Mouse (Mus musculus) stomach, postnatal 0 days (tissue): ENCODE data around the gene Zbtb22. TPM values are rescaled to one million over a fixed set of nuclear protein-coding genes. Genes with fewer than 3 reads are reported as not detected.
A peak's percentile ranks its signal among the peaks of the same experiment; 100 is the strongest.

ENCODE experiments used
- ATAC-seq: fragments of 200-750 bp; cut with Nextera tagmentation; 2 replicates; pipeline ENCODE4 v1.8.0; 2017; ENCODE audit not compliant: low FRiP score, low TSS enrichment
- DNase-seq: peaks from one replicate; pipeline ENCODE4 v3.0.0-alpha.2; 2016; ENCODE audit warnings: low spot score
- H3K27ac ChIP-seq: fragments of 300-500 bp; sonication (generic); replicated peaks from 2 replicates; pipeline ENCODE4 v1.5.1; 2014; ENCODE audit warnings: mild to moderate bottlenecking, control low read depth
- H3K27me3 ChIP-seq: fragments of 300-500 bp; sonication (generic); 2 replicates; pipeline ENCODE4 v1.6.1; 2014; ENCODE audit warnings: low read length; ENCODE audit not compliant: control insufficient read depth, insufficient read depth
- H3K36me3 ChIP-seq: fragments of 300-500 bp; sonication (generic); 2 replicates; pipeline ENCODE4 v1.6.1; 2014; ENCODE audit warnings: low read length, mixed read lengths; ENCODE audit not compliant: control insufficient read depth, insufficient read depth
- H3K4me1 ChIP-seq: fragments of 300-500 bp; sonication (generic); replicated peaks from 2 replicates; pipeline ENCODE4 v1.6.1; 2014; ENCODE audit warnings: antibody characterized with exemption; ENCODE audit not compliant: control insufficient read depth, insufficient read depth
- H3K4me2 ChIP-seq: fragments of 300-500 bp; sonication (generic); replicated peaks from 2 replicates; pipeline ENCODE4 v1.6.1; 2014; ENCODE audit warnings: low read depth, mild to moderate bottlenecking, control low read depth, moderate library complexity
- H3K4me3 ChIP-seq: fragments of 300-500 bp; sonication (generic); 2 replicates; pipeline ENCODE4 v1.5.1; 2014; ENCODE audit warnings: low read depth, low read length, control low read depth
- H3K9ac ChIP-seq: fragments of 300-500 bp; sonication (generic); 2 replicates; pipeline ENCODE4 v1.6.1; 2014; ENCODE audit warnings: mild to moderate bottlenecking, low read length, control low read depth, mixed read lengths
- H3K9me3 ChIP-seq: fragments of 300-500 bp; sonication (generic); 2 replicates; pipeline ENCODE4 v1.6.1; 2016; ENCODE audit warnings: low read length; ENCODE audit not compliant: control insufficient read depth
- CTCF ChIP-seq: IDR thresholded peaks from 2 replicates; pipeline ENCODE4 v1.5.1; 2016; ENCODE audit warnings: antibody characterized with exemption, low read depth, mild to moderate bottlenecking, moderate library complexity
- EP300 ChIP-seq: optimal IDR thresholded peaks from 2 replicates; pipeline ENCODE3; 2016; ENCODE audit warnings: antibody characterized with exemption
- WGBS: fragments of 180-500 bp; shearing (Covaris S2); extraction: QIAGEN DNeasy Blood & Tissue Kit; methylation state at CpG from one replicate; pipeline ENCODE4 v1.1.7; 2014; 5-methylcytosine and 5-hydroxymethylcytosine counted together
- polyA plus RNA-seq: library from polyadenylated mRNA; unstranded; fragments of >200 nt; fragmentation: Nextera tagmentation; extraction: Ambion mirVana; gene quantifications from 2 replicates; pipeline ENCODE4 v1.2.1, GENCODE M21; 2015

The Zbtb22 gene
- polyA plus RNA-seq, 1 experiment from 2014 or later, result 10.7 TPM

GRCm38 (mm10) chr17:33917656-33918292, 2.1 kb downstream of the Zbtb22 start:
- H3K9me3 ChIP-seq, result no peaks in the 10 kb centered on the region
- no peak overlapping the region for H3K4me3 ChIP-seq
- TF ChIP-seq EP300, result no peak
- TF ChIP-seq CTCF, result no peak
- H3K9ac ChIP-seq, result no peak overlapping the region
- H3K27me3 ChIP-seq, result no peaks in the 10 kb centered on the region
- ATAC-seq (no peak), DNase-seq (no peak)
- WGBS, result 83% methylated on average over 18 of the region's 18 CpGs
- no peaks in the 10 kb centered on the region for H3K4me1 ChIP-seq
- no peak overlapping the region; the same call in 1 of the 2 replicates for H3K4me2 ChIP-seq
- peaks cover 11% of the 10 kb centered on the region for H3K36me3 ChIP-seq
- no peak overlapping the region for H3K27ac ChIP-seq

DNA sequence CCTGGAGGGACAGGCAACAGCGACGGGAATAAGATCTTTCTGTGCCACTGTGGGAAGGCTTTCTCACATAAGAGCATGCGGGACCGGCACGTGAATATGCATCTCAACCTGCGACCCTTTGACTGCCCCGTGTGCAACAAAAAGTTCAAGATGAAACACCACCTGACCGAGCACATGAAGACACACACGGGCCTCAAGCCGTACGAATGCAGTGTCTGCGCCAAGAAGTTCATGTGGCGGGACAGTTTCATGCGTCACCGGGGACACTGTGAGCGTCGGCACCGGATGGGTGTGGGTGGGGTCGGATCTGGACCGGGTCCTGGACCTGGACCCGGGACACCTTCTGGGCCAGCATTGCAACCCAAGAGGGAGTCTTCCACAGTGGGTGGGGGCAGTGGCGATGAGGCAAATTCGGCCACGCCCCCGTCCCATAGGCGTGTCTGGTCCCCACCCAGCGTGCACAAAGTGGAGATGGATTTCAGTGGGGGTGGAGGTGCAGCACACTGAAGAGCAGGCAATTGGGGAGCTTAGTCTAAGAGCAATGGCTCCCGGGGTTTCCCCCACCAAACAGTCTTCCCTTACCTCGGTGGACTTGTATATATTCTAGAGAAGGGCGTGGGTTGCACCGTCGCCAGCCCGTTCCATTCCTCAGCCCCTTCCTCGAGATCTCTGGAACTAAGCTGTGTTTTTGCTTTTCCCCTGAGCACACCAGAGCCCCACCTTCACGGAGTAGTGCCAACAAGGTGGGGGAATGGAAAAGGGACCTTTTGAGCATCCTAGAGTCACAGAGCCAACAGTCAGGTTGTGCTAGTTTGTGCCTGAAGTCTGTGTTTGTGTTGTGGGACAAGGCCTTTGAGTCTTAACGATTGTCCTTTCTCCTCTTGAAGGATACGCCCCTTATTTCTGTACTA, 2.8 kb downstream of the Zbtb22 start:
- H3K4me1 ChIP-seq, result no peaks in the 10 kb centered on the region
- ATAC-seq (no peak), DNase-seq (peak; percentile 52)
- peak overlapping the region; percentile 89 for H3K27ac ChIP-seq
- TF ChIP-seq EP300 (no peak), CTCF (no peak)
- H3K4me2 ChIP-seq, result peak overlapping the region; percentile 96
- 54% methylated on average over 37 of the region's 37 CpGs for WGBS
- peaks cover 10% of the 10 kb centered on the region for H3K36me3 ChIP-seq
- H3K4me3 ChIP-seq, result peak overlapping the region; percentile 77
- H3K9me3 ChIP-seq, result no peaks in the 10 kb centered on the region
- H3K9ac ChIP-seq, result no peak overlapping the region
- H3K27me3 ChIP-seq, result no peaks in the 10 kb centered on the region

DNA sequence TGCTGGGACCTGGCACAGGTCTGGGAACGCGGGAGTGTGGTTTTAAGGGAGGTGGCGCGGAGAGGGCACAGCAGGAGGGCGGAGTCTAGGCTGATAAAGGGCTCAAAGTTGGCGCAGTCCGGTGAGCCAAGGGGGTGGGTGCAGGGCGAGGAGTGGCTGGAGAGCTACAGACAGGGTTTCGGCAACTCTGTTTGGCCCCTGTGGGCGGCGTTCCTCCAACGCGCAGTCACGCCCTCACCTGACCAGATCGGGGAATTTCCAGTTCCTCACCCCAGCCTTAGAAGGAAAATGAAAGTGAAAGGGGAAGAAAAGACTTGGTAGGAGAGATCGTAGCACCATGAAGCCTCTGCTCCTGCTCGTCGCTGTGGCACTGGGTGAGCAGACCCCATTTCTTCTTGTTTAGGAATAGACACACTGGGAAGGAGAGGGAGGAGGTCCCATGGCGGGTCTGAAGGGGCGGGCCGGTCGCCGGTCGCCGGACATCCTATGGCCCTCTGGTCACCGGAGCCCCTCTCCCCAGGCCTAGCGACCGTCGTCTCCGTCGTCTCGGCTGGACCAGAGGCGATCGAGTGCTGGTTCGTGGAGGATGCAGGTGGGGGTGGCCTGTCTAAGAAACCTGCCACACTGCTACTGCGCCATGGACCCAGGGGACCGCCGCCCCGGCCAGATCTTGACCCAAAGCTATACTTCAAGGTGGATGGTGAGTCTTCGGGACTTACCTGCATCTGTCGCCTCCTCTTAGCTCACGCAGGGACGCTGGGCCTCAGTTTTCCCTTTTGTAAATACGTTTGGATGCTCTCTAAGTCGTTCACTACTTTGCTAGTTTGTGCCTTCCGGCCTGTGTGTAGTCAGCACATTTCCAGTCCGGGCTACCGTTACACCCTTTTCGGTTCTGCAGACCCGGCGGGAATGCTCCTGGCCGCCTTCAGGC, 3.9 kb downstream of the Zbtb22 start:
- no peaks in the 10 kb centered on the region for H3K4me1 ChIP-seq
- peaks cover 3% of the 10 kb centered on the region; the same call in 1 of the 2 replicates for H3K36me3 ChIP-seq
- H3K9ac ChIP-seq, result peak overlapping the region; percentile 82
- peak overlapping the region; percentile 96 for H3K4me2 ChIP-seq
- H3K9me3 ChIP-seq, result no peaks in the 10 kb centered on the region
- ATAC-seq (peak; percentile 75), DNase-seq (peak; percentile 95)
- H3K27ac ChIP-seq, result peak overlapping the region; percentile 89
- H3K27me3 ChIP-seq, result no peaks in the 10 kb centered on the region
- TF ChIP-seq EP300 (no peak), CTCF (peak; percentile 61)
- WGBS, result under 1% methylated on average over 51 of the region's 52 CpGs
- H3K4me3 ChIP-seq, result peak overlapping the region; percentile 77

GRCm38 (mm10) chr17:33920282-33921097, 4.8 kb downstream of the Zbtb22 start:
- peak; percentile 90 for DNase-seq
- WGBS, result under 1% methylated on average over 36 of the region's 36 CpGs
- Histone ChIP-seq H3K4me1 (no peaks in the 10 kb centered on the region), H3K27me3 (no peaks in the 10 kb centered on the region), H3K4me2 (peak overlapping the region; percentile 96), H3K4me3 (peak overlapping the region; percentile 77), H3K36me3 (peaks cover 3% of the 10 kb centered on the region; the same call in 1 of the 2 replicates), H3K9ac (peak overlapping the region; percentile 82), H3K27ac (peak overlapping the region; percentile 89), H3K9me3 (no peaks in the 10 kb centered on the region)
- TF ChIP-seq EP300 (no peak), CTCF (peak; percentile 91)
- peak; percentile 9; the same call in 1 of the 2 replicates for ATAC-seq

DNA sequence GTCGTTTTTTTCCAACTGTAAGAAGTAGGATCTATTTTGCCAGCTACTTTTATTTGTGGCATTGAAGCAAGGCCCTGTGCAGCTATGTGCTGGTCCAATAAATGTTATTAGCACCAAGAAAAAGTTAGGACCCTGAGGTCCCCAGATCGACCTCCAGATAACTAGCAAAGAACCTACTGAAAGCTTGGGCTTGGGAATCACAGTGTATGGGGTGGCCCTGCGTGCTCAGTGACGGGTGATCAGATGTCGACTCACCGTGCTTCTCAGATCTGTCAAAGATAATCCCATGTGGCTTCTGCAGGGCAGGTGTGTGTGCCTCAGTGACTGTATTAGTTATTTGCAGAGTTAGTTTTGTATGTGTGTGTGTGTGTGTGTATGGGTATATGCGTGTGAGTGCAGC, 5.7 kb downstream of the Zbtb22 start:
- no peak for TF ChIP-seq EP300
- no peak for TF ChIP-seq CTCF
- Histone ChIP-seq H3K9me3 (no peaks in the 10 kb centered on the region), H3K4me2 (no peak overlapping the region; the same call in 1 of the 2 replicates), H3K4me3 (no peak overlapping the region), H3K4me1 (no peaks in the 10 kb centered on the region), H3K27ac (no peak overlapping the region), H3K27me3 (no peaks in the 10 kb centered on the region), H3K36me3 (peaks cover 7% of the 10 kb centered on the region; the same call in 1 of the 2 replicates), H3K9ac (no peak overlapping the region)
- 85% methylated on average over 7 of the region's 7 CpGs for WGBS
- DNase-seq (no peak), ATAC-seq (no peak)
